Mouse (Mus musculus) ES-Bruce4 (cell line): ENCODE measurements around the gene Tex21.

Experiments used
- CTCF ChIP-seq: IDR thresholded peaks from one replicate; pipeline ENCODE4 v1.8.1; 2011; ENCODE audit warnings: low read depth, low read length
- EP300 ChIP-seq: IDR thresholded peaks from 2 replicates; pipeline ENCODE4 v1.6.1; 2011; ENCODE audit warnings: low read depth, low read length; ENCODE audit not compliant: insufficient read depth
- POLR2A ChIP-seq: IDR thresholded peaks from one replicate; pipeline ENCODE4 v1.8.1; 2011; ENCODE audit warnings: low read length; ENCODE audit not compliant: insufficient read depth

GRCm38 (mm10) chr12:76196709-76197054 is 49.9 kb downstream of the Tex21 start:
- TF ChIP-seq POLR2A (no peak), CTCF (no peak), EP300 (no peak)
